Mouse (Mus musculus): ENCODE measurements around the gene Spaar.

DNA sequence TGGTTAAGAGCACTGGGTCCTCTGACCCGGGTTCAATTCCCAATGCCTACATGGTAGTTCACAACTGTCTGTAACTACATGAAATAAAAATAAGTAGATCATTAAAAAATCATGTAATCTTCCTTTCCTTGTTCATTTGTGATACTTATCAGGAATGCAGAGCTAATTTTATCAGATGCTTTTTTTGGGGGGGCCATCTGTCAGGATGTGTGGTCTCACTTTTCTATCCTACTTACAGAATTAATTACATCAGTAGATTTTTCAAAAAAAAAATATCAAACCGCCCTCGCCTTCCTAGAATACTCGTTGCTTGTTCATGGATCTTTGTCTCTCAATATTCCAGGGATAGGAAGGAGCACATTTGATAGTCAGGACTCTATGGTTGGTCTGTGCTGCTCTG lies 7.6 kb upstream of the Spaar start:
- TF ChIP-seq EP300 (IDR thresholded peaks at IDR 0.05; ENCODE audit: low read depth in 1 of 2, low read length in 2 of 2) (no peak), MEF2A (IDR thresholded peaks at IDR 0.05; ENCODE audit: extremely low read depth, insufficient replicate concordance, low read depth, low read length, poor library complexity, severe bottlenecking) (no peak), GABPA (IDR thresholded peaks at IDR 0.05; ENCODE audit: low read depth, low read length) (no peak), KAT2A (conservative IDR thresholded peaks at IDR 0.05; ENCODE audit: low read depth, low read length) (no peak), CTCF (IDR thresholded peaks at IDR 0.05 in 2 of 3, conservative IDR thresholded peaks at IDR 0.05 in 1 of 3; ENCODE audit: control insufficient read depth in 1 of 3, insufficient read depth in 1 of 3, low read depth in 2 of 3, low read length in 3 of 3, poor library complexity in 1 of 3, severe bottlenecking in 1 of 3) (no peak), MXI1 (IDR thresholded peaks at IDR 0.05; ENCODE audit: low read depth, low read length) (no peak), POLR2AphosphoS5 (IDR thresholded peaks at IDR 0.05; ENCODE audit: borderline replicate concordance, low read depth, low read length) (no peak), POLR2AphosphoS2 (IDR thresholded peaks at IDR 0.05; ENCODE audit: low read length) (no peak), TCF12 (IDR thresholded peaks at IDR 0.05; ENCODE audit: low read depth, low read length) (no peak)
